Mouse (Mus musculus): Measurements from ENCODE around the gene Chid1.

Gene Chid1

DNA sequence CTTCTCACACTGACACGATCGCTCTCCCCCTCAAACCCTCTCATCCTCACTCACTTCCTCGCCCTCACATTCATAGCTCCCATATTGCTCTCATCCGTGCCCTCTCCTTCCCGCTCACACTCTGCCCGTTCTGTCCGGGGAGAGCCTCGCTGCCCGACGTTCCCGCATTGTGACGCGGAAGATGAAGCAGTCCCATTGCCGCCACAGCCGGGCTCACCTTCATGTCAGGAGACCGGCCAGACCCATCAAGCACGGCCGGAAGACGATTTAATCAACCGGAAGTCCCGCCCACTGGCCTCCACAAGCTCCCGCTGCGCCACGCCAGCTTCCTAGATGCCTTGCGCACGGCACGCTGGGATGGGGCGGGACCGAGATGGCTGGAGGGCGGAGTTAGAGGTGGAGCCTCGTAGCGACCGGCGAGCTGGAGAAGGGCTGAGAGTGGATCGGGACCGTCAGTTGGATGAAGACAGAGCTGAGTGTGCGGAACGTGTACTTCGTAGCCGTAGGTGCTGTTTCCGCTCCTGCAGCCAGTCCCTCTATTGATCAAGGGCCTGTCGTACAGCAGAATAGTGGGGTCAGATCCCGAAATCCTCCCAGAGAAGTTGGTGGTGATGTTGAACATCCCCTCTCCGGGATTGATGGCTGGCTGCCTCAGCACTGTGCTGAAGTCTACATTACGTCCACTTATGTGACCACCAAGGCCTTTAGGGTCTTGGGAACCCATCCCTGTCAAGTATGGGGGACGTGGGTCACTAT, at the start of gene Chid1:
Gene Chid1 (minus strand): TSS at position 302 of the 756 bp plus-strand sequence.
- peak; percentile 92 to 97 for DNase-seq (ENCODE audit: low spot score in 2 of 2)

DNA sequence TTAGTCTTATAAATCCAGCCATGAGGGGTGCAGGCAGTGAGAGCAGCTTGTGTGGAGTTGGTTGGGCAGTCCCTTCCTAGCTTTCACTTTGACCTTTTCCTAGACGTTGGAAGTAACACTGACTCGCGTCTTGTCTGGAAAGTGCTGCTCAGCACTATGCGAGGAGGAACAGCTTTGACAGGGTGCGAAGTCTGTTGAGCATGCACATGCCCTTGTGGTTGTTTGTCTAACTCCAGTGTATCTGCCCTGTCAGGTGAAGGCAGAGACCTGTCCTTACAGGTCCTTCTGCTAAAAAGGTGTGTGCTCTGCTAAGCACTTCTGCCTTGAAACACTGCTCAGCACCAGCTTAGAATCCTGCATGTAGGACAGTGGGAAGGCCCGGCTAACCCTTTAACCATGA, 49.2 kb upstream of the Chid1 start:
- DNase-seq (ENCODE audit: low spot score in 2 of 2) = no peak

DNA sequence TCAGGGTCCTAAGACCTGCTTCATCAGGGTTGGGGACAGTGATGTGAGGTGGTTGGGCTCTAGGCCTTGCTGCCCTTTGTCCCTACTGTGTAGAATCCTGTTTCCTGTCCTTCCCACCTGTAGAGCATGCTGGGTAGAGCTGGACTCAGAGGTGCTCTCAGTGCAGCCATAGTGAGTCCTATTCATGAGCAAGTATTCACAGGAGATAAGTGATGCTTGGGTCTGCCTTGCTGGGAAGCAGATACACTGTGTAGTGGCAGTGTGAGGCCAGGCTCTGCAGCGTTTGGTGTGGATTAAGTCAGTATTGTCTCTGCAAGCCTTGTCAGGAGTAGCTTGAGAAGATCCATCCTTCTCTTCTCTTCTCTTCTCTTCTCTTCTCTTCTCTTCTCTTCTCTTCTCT, 46.2 kb upstream of the Chid1 start:
- no peak for DNase-seq (ENCODE audit: low spot score in 2 of 2)

GRCm38 (mm10) chr7:141585288-141585687, 45.6 kb upstream of the Chid1 start:
- DNase-seq (ENCODE audit: low spot score in 2 of 2) = no peak

DNA sequence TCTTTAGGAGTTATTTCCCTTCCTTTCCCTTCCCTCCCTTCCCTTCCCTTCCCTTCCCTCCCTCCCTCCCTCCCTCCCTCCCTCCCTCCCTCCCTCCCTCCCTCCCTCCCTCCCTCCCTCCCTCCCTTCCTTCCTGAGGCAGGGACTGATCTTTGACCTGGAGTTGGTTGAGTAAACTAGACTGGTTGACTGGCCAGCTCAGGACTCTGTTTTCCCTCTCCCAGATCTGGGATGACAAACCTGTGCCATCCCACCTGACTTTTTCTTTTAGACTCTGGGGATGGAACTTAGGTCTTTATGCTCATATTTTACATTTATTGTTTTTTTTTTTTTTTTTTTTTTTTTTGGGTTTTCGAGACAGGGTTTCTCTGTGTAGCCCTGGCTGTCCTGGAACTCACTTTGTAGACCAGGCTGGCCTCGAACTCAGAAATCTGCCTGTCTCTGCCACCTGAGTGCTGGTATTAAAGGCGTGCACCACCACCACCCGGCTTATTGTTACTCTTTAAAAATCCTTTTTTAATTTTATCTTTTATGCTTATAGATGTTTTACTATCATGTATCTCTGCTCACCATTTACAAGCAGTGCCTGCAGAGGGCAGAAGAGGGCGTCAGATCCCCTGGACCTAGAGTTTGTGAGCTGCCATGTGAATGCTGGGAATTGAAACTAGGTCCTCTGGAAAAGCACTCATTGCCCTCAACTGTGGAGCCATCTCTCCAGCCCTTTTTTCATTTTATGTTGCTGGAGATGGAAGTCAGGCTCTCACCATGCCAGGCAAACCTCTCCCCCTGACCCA, 44.6 kb upstream of the Chid1 start:
- DNase-seq (ENCODE audit: low spot score in 2 of 2) = no peak

GRCm38 (mm10) chr7:141581323-141581722, 41.7 kb upstream of the Chid1 start:
- DNase-seq (ENCODE audit: low spot score in 2 of 2) = no peak

DNA sequence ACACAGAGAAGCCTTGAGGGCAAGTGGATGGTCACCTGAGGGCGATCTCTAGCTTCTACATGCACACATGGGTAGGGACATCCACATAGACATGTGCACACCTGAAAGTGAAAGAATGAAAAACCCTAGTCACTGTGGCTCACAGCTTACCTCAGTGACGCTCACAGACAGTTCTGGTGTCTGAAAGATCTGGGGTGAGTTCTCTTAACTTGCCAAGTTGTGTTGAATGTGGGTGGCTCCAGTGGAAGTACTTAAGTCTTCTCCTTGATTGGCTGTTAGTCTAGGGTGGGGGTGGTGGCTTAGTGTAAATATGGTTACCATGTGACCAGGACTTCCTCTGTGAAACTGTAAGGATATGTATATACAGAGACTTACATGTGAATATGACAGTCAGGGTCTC, 39.3 kb upstream of the Chid1 start:
- no peak for DNase-seq (ENCODE audit: low spot score in 2 of 2)

DNA sequence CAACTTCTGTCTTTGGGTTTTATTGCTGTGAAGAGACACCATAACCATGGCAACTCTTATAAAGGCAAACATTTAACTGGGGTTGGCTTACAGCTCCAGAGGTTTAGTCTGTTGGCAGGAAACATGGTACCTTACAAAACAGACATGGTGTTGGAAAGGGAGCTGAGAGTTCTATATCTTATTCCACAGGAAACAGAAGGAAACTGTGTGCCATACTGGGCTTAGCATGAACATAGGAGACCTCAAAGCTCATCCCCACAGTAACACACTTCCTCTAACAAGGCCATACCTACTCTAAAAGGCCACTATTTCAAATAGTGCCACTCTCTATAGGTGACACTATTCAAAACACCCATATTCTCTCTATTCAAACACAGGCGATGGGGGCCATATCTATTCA, 38.9 kb upstream of the Chid1 start:
- DNase-seq (ENCODE audit: low spot score in 2 of 2) = no peak

DNA sequence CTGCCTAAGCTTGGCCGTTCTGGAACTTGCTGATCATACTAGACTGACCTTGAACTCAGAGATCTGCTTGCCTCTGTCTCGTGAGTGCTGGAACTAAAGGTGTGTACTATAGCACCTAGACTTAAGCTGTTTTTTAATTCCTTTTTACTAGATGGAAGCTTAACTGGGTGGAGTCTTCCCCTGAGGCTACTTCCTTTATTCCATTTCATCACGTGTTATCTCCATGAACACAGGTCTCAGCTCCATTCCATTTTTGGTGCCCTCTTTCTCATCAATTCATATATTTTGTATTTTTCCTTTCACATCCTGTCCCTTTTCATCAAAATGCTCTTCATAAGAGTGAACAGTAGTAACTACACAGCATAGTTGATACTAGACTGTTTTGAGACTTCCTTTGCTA, 38.1 kb upstream of the Chid1 start:
- DNase-seq (ENCODE audit: low spot score in 2 of 2) = no peak

DNA sequence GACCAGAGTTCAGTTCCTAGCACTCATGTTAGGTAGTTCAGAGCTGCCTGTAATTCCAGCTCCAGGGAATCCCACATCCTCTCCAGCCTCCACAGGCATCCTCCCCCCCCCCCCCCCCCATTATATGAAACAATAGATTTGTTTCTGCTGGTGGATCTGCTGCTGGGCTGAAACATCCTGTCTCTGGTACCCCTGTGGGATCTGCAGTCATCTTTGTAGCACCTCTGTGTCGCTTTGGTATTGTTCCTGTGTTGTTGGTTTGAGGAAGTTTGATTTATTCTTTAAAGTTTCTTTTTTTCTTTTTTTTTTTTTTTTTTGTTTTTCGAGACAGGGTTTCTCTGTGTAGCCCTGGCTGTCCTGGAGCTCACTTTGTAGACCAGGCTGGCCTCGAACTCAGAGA, 35.8 kb upstream of the Chid1 start:
- no peak for DNase-seq (ENCODE audit: low spot score in 2 of 2)

DNA sequence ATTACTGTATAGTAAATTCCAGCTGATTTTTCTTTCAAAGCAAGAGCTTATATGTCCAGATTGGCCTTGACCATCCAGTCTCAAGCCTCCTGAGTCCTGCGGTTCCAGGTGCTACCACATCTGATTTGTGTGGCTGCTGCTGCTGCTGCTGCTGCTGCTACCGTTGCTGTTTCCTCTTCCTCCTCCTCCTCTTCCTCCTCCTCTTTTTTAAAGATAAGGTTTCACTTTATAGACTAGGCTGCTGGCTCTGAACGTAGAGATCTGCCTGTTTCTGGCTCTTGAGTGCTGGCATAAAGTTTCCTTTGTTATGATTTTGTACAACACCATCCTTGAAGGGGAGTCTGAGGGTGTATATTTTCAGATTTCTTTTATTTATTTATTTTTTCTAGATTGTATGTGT, 34.4 kb upstream of the Chid1 start:
- DNase-seq (ENCODE audit: low spot score in 2 of 2) = no peak

- no peak for DNase-seq (ENCODE audit: low spot score in 2 of 2)
Observed at GRCm38 (mm10) chr7:141570625-141571295, 31.1 kb upstream of the Chid1 start.

GRCm38 (mm10) chr7:141569916-141570315, 30.3 kb upstream of the Chid1 start:
- DNase-seq (ENCODE audit: low spot score in 2 of 2) = no peak

DNA sequence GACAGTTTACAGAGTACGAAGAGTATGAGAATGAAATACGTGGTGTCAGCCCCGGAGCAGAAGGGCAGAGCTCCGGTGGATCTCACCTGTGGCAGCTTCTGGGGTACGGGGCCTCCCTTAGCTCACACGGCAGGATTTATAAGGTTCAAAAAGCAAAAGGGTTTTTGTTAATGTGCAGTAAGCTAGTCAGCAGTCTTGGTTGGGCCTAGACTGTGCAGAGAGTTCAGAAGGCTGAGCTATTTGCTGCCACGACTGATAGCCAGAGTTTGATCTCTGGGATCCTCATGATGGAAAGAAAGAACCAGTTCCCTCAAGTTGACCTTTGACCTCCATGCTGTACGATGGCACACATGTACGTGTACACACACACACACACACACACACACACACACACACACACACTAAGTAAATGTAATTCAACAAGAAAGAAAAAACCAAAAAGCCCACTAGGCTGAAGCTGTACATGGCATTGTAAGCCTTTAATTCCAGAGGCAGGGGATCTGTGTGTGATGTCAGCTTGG, 29.7 kb upstream of the Chid1 start:
- no peak for DNase-seq (ENCODE audit: low spot score in 2 of 2)

GRCm38 (mm10) chr7:141566587-141566986, 26.9 kb upstream of the Chid1 start:
- no peak for DNase-seq (ENCODE audit: low spot score in 2 of 2)

GRCm38 (mm10) chr7:141564561-141564960, 24.9 kb upstream of the Chid1 start:
- no peak for DNase-seq (ENCODE audit: low spot score in 2 of 2)

DNA sequence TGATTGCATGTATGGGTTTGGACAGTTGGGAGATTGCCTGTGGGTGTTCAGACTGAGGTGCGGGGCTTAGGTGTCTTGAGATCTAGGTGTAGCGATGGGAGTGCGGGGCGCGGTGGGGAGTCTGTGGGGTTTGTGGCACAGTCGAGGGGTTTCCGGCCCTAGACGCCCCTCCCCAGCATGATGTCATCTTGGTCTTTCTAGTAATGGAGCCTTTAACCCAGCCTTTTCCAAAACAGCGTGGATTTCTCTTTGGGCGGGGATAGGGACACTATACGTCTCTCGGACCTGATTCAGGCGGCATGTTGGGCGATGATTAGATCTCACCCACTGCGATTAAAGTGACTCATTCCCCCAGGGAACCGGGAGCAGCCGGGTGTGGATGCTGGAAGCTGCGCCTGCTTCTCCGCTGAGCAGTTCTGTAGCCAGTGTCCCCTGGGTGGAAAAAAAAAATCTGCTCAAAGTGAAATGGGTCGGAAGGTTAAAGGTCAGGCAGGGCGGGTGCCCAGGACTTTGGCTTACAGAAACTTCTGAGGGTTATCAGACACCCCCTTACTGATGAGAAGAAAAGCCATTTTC, 23.3 kb upstream of the Chid1 start:
- peak in 1 of 2 experiments; percentile 50 for DNase-seq (ENCODE audit: low spot score in 2 of 2)

- DNase-seq (ENCODE audit: low spot score in 2 of 2) = no peak
Observed at GRCm38 (mm10) chr7:141562421-141562851, 22.8 kb upstream of the Chid1 start.

GRCm38 (mm10) chr7:141561682-141562391, 22.2 kb upstream of the Chid1 start, which contains the start of gene Ap2a2:
Ap2a2 (plus strand) TSS chr7:141562173.
- DNase-seq (ENCODE audit: low spot score in 2 of 2) = peak; percentile 78 to 94

DNA sequence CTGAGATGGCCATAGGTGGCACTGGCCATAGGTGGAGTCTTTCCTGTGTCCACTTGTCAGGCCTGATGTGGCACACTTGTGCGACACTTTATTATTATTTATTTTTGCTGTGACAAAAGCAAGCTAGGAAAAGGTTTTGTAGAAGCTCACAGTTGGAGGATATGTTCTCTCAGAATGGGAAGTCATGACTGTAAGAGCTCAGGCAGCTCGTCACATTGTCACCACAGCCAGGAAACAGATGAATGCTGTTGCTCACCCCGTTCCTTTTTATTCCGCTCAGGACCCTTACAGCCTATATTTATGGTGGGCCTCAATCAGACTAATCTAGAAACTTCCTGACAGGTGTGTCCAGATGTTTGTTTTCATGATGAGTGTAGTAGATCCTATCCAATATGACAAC, 20.8 kb upstream of the Chid1 start:
- DNase-seq (ENCODE audit: low spot score in 2 of 2) = no peak

GRCm38 (mm10) chr7:141559726-141560325, 20.2 kb upstream of the Chid1 start:
- DNase-seq (ENCODE audit: low spot score in 2 of 2) = no peak
